Mouse (Mus musculus) liver (tissue): ENCODE measurements around the gene Cadps.

Experiments used
- DNase-seq: peaks from one replicate; pipeline ENCODE4 v3.0.0-alpha.2; 2020; ENCODE audit warnings: mixed read lengths

The Cadps gene

GRCm38 (mm10) chr14:12337998-12338809 lies 484.7 kb downstream of the Cadps start:
- no peak for DNase-seq

GRCm38 (mm10) chr14:12337421-12337997 lies 485.4 kb downstream of the Cadps start:
- no peak for DNase-seq

- no peak for DNase-seq
Observed at GRCm38 (mm10) chr14:12334925-12335324, 488.0 kb downstream of the Cadps start.

GRCm38 (mm10) chr14:12333622-12334021 lies 489.3 kb downstream of the Cadps start:
- no peak for DNase-seq
